Mouse (Mus musculus) kidney, embryonic 15.5 days (tissue): ENCODE results near the gene Large1. TPM values are rescaled to one million over a fixed set of nuclear protein-coding genes. Genes with fewer than 3 reads are reported as not detected.

Source experiments
- ATAC-seq: fragments of 200-750 bp; cut with Nextera tagmentation; replicated peaks from 2 replicates; pipeline ENCODE4 v1.8.0; 2017; ENCODE audit warnings: moderate TSS enrichment; ENCODE audit not compliant: low FRiP score
- H3K27ac ChIP-seq: fragments of 300-500 bp; sonication (generic); 2 replicates; pipeline ENCODE4 v1.5.1; 2015; ENCODE audit warnings: mild to moderate bottlenecking, inconsistent platforms
- H3K27me3 ChIP-seq: fragments of 300-500 bp; sonication (generic); 2 replicates; pipeline ENCODE4 v1.6.1; 2015; ENCODE audit warnings: inconsistent platforms
- H3K36me3 ChIP-seq: fragments of 300-500 bp; sonication (generic); 2 replicates; pipeline ENCODE4 v1.6.1; 2015; ENCODE audit warnings: inconsistent platforms
- H3K4me1 ChIP-seq: fragments of 300-500 bp; sonication (generic); 2 replicates; pipeline ENCODE4 v1.6.1; 2015; ENCODE audit warnings: inconsistent platforms
- H3K4me2 ChIP-seq: fragments of 300-500 bp; sonication (generic); 2 replicates; pipeline ENCODE4 v1.6.1; 2015; ENCODE audit warnings: moderate library complexity, mild to moderate bottlenecking, inconsistent platforms
- H3K4me3 ChIP-seq: fragments of 300-500 bp; sonication (generic); replicated peaks from 2 replicates; pipeline ENCODE4 v1.5.1; 2015; ENCODE audit warnings: mild to moderate bottlenecking, inconsistent platforms
- H3K9ac ChIP-seq: fragments of 300-500 bp; sonication (generic); 2 replicates; pipeline ENCODE4 v1.6.1; 2015; ENCODE audit warnings: mild to moderate bottlenecking, inconsistent platforms
- H3K9me3 ChIP-seq: fragments of 300-500 bp; sonication (generic); replicated peaks from 2 replicates; pipeline ENCODE4 v1.6.1; 2016; ENCODE audit warnings: inconsistent platforms
- WGBS: fragments of 180-500 bp; shearing (Covaris S2); methylation state at CpG from one replicate; pipeline ENCODE4 v1.1.7; 2015; ENCODE audit warnings: mixed read lengths; 5-methylcytosine and 5-hydroxymethylcytosine counted together
- microRNA-seq: library from miRNA; unstranded; fragments of <30 nt; microRNA quantifications from one replicate; pipeline ENCODE4, GENCODE M21; 2016
- polyA plus RNA-seq: library from polyadenylated mRNA; unstranded; fragments of >200 nt; fragmentation: Nextera tagmentation; extraction: Ambion mirVana; gene quantifications from 2 replicates; pipeline ENCODE4 v1.2.1, GENCODE M21; 2015

Large1 gene
- polyA plus RNA-seq, 1 experiment from 2014 or later: 5.7 TPM

DNA sequence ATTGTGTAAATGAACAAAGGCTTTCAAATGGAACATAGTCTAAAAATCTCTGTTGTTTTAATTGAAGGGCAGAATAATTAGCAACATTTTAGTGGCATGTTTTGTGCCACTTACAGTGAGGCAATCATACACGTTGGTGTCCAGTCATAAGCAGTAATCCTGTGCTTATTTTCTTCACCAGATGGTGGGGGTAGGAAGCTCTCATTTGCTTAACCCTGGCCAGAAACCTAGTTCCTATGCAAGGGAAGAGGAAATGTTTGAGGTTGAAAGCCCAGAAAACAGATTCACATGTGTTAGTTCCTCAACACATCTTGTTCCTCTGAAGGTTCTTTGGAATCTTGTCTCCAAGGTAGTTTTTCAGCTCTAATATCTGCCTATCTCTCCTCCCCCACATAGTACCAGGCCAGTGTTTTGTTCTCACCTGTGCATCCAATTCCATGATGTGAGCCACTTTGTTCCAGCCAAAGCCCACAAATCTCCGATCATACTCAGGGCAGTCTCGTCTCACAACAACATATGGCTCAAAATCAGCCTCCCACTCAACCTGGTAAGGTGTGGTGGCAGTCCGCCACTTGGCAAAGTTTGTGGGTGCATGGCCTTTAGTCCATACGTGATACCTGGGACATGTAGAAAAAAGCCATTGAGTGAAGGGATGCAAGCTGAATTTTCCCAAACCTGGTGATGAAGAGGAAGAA, 535.5 kb downstream of the Large1 start:
- peaks cover 12% of the 10 kb centered on the region; the same call in 1 of the 2 replicates for H3K36me3 ChIP-seq
- no peak overlapping the region for H3K27ac ChIP-seq
- no peak overlapping the region for H3K4me3 ChIP-seq
- no peak for ATAC-seq
- H3K4me1 ChIP-seq: no peaks in the 10 kb centered on the region
- no peaks in the 10 kb centered on the region for H3K9me3 ChIP-seq
- H3K27me3 ChIP-seq: no peaks in the 10 kb centered on the region
- H3K4me2 ChIP-seq: no peak overlapping the region
- 92% methylated on average over 5 of the region's 5 CpGs for WGBS
- H3K9ac ChIP-seq: no peak overlapping the region

DNA sequence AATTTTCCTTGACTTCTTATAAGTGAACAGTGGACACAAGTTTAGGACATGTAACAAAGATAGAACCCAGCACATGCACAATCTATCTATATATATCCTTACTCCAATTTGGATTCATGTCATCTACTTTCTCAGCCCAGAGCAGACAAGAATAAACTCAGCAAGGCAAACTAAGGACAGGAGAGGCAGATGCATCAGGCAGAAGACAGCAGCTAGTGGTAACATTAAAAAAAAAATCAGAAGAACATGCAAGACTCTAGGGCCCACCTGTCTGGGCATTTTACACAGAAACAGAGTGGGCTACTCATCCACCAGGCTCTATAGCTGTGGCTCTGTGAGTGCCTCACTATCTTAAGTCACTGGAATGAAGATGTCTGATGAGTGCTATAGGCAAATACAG, 536.7 kb downstream of the Large1 start:
- Histone ChIP-seq H3K4me1 (no peaks in the 10 kb centered on the region), H3K36me3 (peaks cover 12% of the 10 kb centered on the region; the same call in 1 of the 2 replicates), H3K9me3 (no peaks in the 10 kb centered on the region), H3K27me3 (no peaks in the 10 kb centered on the region), H3K27ac (no peak overlapping the region), H3K9ac (no peak overlapping the region), H3K4me3 (no peak overlapping the region), H3K4me2 (no peak overlapping the region)
- no peak for ATAC-seq

GRCm38 (mm10) chr8:72815681-72816080, 537.7 kb downstream of the Large1 start:
- Histone ChIP-seq H3K4me3 (no peak overlapping the region), H3K4me2 (no peak overlapping the region), H3K9ac (no peak overlapping the region), H3K9me3 (no peaks in the 10 kb centered on the region), H3K4me1 (no peaks in the 10 kb centered on the region), H3K36me3 (peaks cover 12% of the 10 kb centered on the region; the same call in 1 of the 2 replicates), H3K27me3 (no peaks in the 10 kb centered on the region), H3K27ac (no peak overlapping the region)
- 88% methylated on average over 7 of the region's 7 CpGs for WGBS
- ATAC-seq: no peak

DNA sequence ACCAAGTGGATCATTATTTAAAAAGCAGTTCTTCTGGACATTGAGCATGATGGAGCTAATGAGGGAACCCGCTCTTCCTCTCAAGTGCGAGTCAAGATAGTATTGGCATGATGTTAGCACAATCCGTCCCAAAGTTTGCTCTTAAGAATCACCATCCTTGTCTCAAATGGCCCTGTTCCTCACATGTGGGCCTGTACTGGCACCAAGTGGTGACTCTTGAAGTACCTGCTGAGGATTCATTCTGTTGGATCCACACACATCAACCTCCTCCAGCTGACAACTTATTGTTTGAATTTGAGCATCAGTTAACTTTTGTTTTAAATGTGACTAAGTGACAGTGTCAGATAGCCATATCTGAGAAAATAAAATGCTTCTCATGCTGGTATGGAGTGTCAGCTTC, 540.6 kb downstream of the Large1 start:
- H3K27me3 ChIP-seq: no peaks in the 10 kb centered on the region
- no peak overlapping the region for H3K4me3 ChIP-seq
- 94% methylated on average over 3 of the region's 3 CpGs for WGBS
- H3K27ac ChIP-seq: no peak overlapping the region
- H3K4me1 ChIP-seq: no peaks in the 10 kb centered on the region
- H3K9me3 ChIP-seq: no peaks in the 10 kb centered on the region; the same call in 1 of the 2 replicates
- no peak for ATAC-seq
- peaks cover 12% of the 10 kb centered on the region; the same call in 1 of the 2 replicates for H3K36me3 ChIP-seq
- H3K9ac ChIP-seq: no peak overlapping the region
- no peak overlapping the region for H3K4me2 ChIP-seq

DNA sequence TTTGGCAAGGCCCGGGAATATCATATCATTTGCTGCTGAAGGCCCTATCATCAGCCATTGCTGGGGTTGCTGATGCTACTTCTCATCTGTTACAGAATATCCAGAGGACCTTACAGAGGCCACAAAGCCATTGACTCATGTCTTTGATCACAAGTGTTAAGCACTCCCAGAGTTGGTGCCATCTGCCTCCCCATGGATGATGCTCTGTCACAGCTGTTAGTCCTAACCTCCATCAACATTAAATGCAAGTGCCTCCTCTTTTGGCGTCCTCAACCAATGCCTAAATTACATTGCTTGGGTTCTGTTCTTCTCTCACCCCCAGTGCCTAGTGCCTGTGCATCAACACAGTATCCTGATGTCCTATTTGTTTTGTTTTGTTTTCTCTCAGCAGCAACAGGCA, 551.8 kb downstream of the Large1 start:
- H3K9me3 ChIP-seq: no peaks in the 10 kb centered on the region; the same call in 1 of the 2 replicates
- no peak overlapping the region for H3K4me2 ChIP-seq
- no peak overlapping the region for H3K9ac ChIP-seq
- no peak for ATAC-seq
- 81% methylated on average over 2 of the region's 2 CpGs for WGBS
- H3K4me3 ChIP-seq: no peak overlapping the region
- H3K4me1 ChIP-seq: no peaks in the 10 kb centered on the region
- H3K27me3 ChIP-seq: no peaks in the 10 kb centered on the region
- no peaks in the 10 kb centered on the region for H3K36me3 ChIP-seq
- no peak overlapping the region for H3K27ac ChIP-seq

DNA sequence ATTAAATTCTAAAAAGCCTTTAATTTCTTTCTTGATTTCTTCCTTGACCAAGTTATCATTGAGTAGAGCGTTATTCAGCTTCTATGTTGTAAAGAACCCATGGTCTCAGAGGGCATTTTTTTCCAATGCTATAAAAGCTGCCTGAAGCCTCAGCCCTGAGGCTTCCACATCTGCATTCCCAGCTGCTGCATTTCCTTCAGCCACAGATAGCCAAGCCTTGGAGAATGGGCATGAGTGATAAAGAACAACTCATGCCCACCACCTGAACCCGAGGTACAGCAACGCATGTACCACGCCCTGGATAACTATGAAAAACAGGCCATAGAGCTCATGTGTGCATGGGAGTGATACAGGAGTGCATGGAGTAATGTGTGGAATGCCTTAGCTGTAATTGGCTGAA, 572.7 kb downstream of the Large1 start:
- Histone ChIP-seq H3K4me1 (no peaks in the 10 kb centered on the region), H3K9ac (no peak overlapping the region), H3K4me3 (no peak overlapping the region), H3K36me3 (no peaks in the 10 kb centered on the region), H3K9me3 (no peaks in the 10 kb centered on the region), H3K27me3 (no peaks in the 10 kb centered on the region), H3K4me2 (no peak overlapping the region), H3K27ac (no peak overlapping the region)
- WGBS: 90% methylated on average over 4 of the region's 4 CpGs
- no peak for ATAC-seq

- H3K9me3 ChIP-seq: no peaks in the 10 kb centered on the region
- no peak overlapping the region for H3K4me3 ChIP-seq
- no peak overlapping the region for H3K9ac ChIP-seq
- 100% methylated on average over 1 of the region's 1 CpGs for whole genome bisulfite sequencing
- no peak overlapping the region for H3K27ac ChIP-seq
- H3K27me3 ChIP-seq: no peaks in the 10 kb centered on the region
- ATAC-seq: no peak
- no peak overlapping the region for H3K4me2 ChIP-seq
- H3K36me3 ChIP-seq: no peaks in the 10 kb centered on the region
- no peaks in the 10 kb centered on the region for H3K4me1 ChIP-seq
Measured at GRCm38 (mm10) chr8:72777797-72778196, 575.5 kb downstream of the Large1 start.

GRCm38 (mm10) chr8:72766777-72767176, 586.6 kb downstream of the Large1 start:
- no peaks in the 10 kb centered on the region for H3K36me3 ChIP-seq
- no peak overlapping the region for H3K4me2 ChIP-seq
- WGBS: 36% methylated on average over 7 of the region's 7 CpGs
- no peak for ATAC-seq
- no peak overlapping the region for H3K27ac ChIP-seq
- no peak overlapping the region for H3K4me3 ChIP-seq
- H3K9ac ChIP-seq: no peak overlapping the region
- no peaks in the 10 kb centered on the region for H3K9me3 ChIP-seq
- H3K4me1 ChIP-seq: peaks cover 7% of the 10 kb centered on the region; the same call in 1 of the 2 replicates
- H3K27me3 ChIP-seq: no peaks in the 10 kb centered on the region

DNA sequence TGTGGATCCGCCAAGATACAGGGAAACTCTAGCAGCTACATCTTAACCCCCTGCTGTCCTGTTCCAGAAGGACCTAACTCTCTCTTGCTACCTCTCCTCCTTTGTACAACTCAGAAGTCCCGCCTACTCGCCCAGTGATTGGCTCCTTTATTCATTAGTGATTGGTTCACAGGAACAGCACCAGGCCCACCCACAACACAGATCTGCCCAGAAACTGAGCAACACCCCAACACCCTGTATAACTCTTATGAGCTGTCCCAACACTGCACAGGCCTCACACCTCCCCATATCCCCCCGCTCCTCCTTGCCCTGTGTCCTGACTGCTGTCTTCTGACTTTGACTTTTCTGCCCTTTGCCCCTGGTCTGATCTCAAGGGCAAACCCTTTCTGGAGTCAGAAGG, 587.6 kb downstream of the Large1 start:
- no peak overlapping the region for H3K27ac ChIP-seq
- no peak; the same call in 1 of the 2 replicates for ATAC-seq
- H3K4me1 ChIP-seq: peaks cover 7% of the 10 kb centered on the region; the same call in 1 of the 2 replicates
- no peak overlapping the region for H3K4me3 ChIP-seq
- no peak overlapping the region for H3K9ac ChIP-seq
- H3K9me3 ChIP-seq: no peaks in the 10 kb centered on the region
- no peaks in the 10 kb centered on the region for H3K36me3 ChIP-seq
- whole genome bisulfite sequencing: 71% methylated on average over 4 of the region's 4 CpGs
- no peaks in the 10 kb centered on the region for H3K27me3 ChIP-seq
- H3K4me2 ChIP-seq: no peak overlapping the region

Small RNA genes lying within 50 kb of the gene (microRNA-seq; reads per million reads assigned to microRNA genes)
- gene Mir28b: 0.89 reads per million
